7 mouse cellular contexts compared by ENCODE assay signal in genomic region chr6:128438317-128438870, GRCm38 (mm10). TPM values are rescaled to one million over a fixed set of nuclear protein-coding genes. Genes with fewer than 3 reads are reported as not detected.
DNase-seq lines count a peak whose midpoint lies in the region; ATAC-seq and TF ChIP-seq lines count a peak whose summit lies in the region.

Fkbp4 (minus strand) TSS chr6:128438677.

- peak; percentile 81 for ATAC-seq in granulocyte monocyte progenitor cell, adult 5-6 weeks (replicated peaks; ENCODE audit: poor library complexity, severe bottlenecking)
- peak; percentile 88 for ATAC-seq in limb, embryonic 12.5 days (ENCODE audit: insufficient number of reproducible peaks, insufficient read depth, low FRiP score, low TSS enrichment, low read depth)
- peak; percentile 94 for ATAC-seq in midbrain, embryonic 15.5 days (replicated peaks)

- peak; percentile 97 for DNase-seq in adrenal gland, postnatal 14 days
- peak; percentile 95 for DNase-seq in embryonic facial prominence, embryonic 10.5 days (ENCODE audit: low spot score)
- peak; percentile 92 for DNase-seq in kidney, adult 11 months
- peak; percentile 81 to 95 for DNase-seq in spleen, adult 2 months (ENCODE audit: low read depth in 1 of 2, low spot score in 2 of 2)

- H3K36me3 ChIP-seq in embryonic facial prominence, embryonic 10.5 days (replicated peaks): peaks cover 34% of the 10 kb centered on the region
- peaks cover 33% of the 10 kb centered on the region for H3K36me3 ChIP-seq in limb, embryonic 12.5 days
- H3K36me3 ChIP-seq in midbrain, embryonic 15.5 days (replicated peaks): peaks cover 25% of the 10 kb centered on the region
- H3K36me3 ChIP-seq in spleen, adult 2 months (ENCODE audit: control insufficient read depth, insufficient read depth, low read length): peaks cover 15% of the 10 kb centered on the region

- H3K27ac ChIP-seq in embryonic facial prominence, embryonic 10.5 days (replicated peaks): peak within 1 kb of the TSS; percentile 99
- H3K27ac ChIP-seq in limb, embryonic 12.5 days: peak within 1 kb of the TSS; percentile 96
- H3K27ac ChIP-seq in midbrain, embryonic 15.5 days: peak within 1 kb of the TSS; percentile 95
- H3K27ac ChIP-seq in spleen, adult 2 months (ENCODE audit: insufficient read depth, low read length): peak within 1 kb of the TSS; percentile 81

- under 1% methylated on average over 67 of the region's 67 CpGs for WGBS in embryonic facial prominence, embryonic 10.5 days
- under 1% methylated on average over 67 of the region's 67 CpGs for WGBS in limb, embryonic 12.5 days
- under 1% methylated on average over 63 of the region's 67 CpGs for WGBS in midbrain, embryonic 15.5 days
- under 1% methylated on average over 67 of the region's 67 CpGs for WGBS in spleen, adult 2 months

- H3K9ac ChIP-seq in limb, embryonic 12.5 days (replicated peaks): peak within 1 kb of the TSS; percentile 98
- H3K9ac ChIP-seq in midbrain, embryonic 15.5 days: peak within 1 kb of the TSS; percentile 91

- H3K4me2 ChIP-seq in limb, embryonic 12.5 days: peak within 1 kb of the TSS; percentile 71
- H3K4me2 ChIP-seq in midbrain, embryonic 15.5 days: peak within 1 kb of the TSS; percentile 66

- H3K27me3 ChIP-seq in embryonic facial prominence, embryonic 10.5 days (replicated peaks; ENCODE audit: low read depth, poor library complexity, severe bottlenecking): 0 out of 2 replicates have a peak, but pooled peaks cover 6% of the 10 kb centered on the region
- no peaks in the 10 kb centered on the region for H3K27me3 ChIP-seq in limb, embryonic 12.5 days
- no peaks in the 10 kb centered on the region for H3K27me3 ChIP-seq in midbrain, embryonic 15.5 days (replicated peaks)
- H3K27me3 ChIP-seq in spleen, adult 2 months (ENCODE audit: control insufficient read depth, insufficient read depth, low read length): no peaks in the 10 kb centered on the region

- H3K9me3 ChIP-seq in embryonic facial prominence, embryonic 10.5 days: no peaks in the 10 kb centered on the region
- H3K9me3 ChIP-seq in limb, embryonic 12.5 days: no peaks in the 10 kb centered on the region
- H3K9me3 ChIP-seq in midbrain, embryonic 15.5 days: no peaks in the 10 kb centered on the region

- peaks cover 23% of the 10 kb centered on the region for H3K4me1 ChIP-seq in embryonic facial prominence, embryonic 10.5 days
- peaks cover 20% of the 10 kb centered on the region for H3K4me1 ChIP-seq in limb, embryonic 12.5 days (replicated peaks)
- peaks cover 16% of the 10 kb centered on the region for H3K4me1 ChIP-seq in midbrain, embryonic 15.5 days
- 0 out of 2 replicates have a peak, but pooled peaks cover 3% of the 10 kb centered on the region for H3K4me1 ChIP-seq in spleen, adult 2 months (ENCODE audit: control insufficient read depth, insufficient read depth, insufficient read length)

- peak within 1 kb of the TSS; percentile 100 for H3K4me3 ChIP-seq in embryonic facial prominence, embryonic 10.5 days
- H3K4me3 ChIP-seq in limb, embryonic 12.5 days (replicated peaks): peak within 1 kb of the TSS; percentile 97
- peak within 1 kb of the TSS; percentile 100 for H3K4me3 ChIP-seq in midbrain, embryonic 15.5 days
- H3K4me3 ChIP-seq in spleen, adult 2 months (ENCODE audit: extremely low read depth, insufficient read depth, insufficient read length): peak within 1 kb of the TSS; percentile 97

- TF ChIP-seq CTCF in spleen, adult 2 months (IDR thresholded peaks at IDR 0.05; ENCODE audit: extremely low read depth, insufficient read depth, insufficient read length, insufficient replicate concordance): no peak

- peak; percentile 72 for TF ChIP-seq POLR2A in spleen, adult 2 months (IDR thresholded peaks at IDR 0.05; ENCODE audit: low read depth, low read length)

RNA-seq across cellular contexts. Expression of gene Fkbp4, which starts in this region (rescaled TPM):
- 198 and 230 TPM in 2 replicates for total RNA-seq in adrenal gland, postnatal 14 days (2021)
- 813 and 858 TPM in 2 replicates for polyA plus RNA-seq in embryonic facial prominence, embryonic 10.5 days (2016; fragmentation: Nextera tagmentation; extraction: Ambion mirVana)
- 216 and 249 TPM in 2 replicates for total RNA-seq in granulocyte monocyte progenitor cell, adult 5-6 weeks (2014; fragmentation: Nextera tagmentation)
- total RNA-seq in granulocyte monocyte progenitor cell, adult 5-6 weeks (2017): 331 and 365 TPM in 2 replicates
- polyA plus RNA-seq in limb, embryonic 12.5 days (2016; fragmentation: Nextera tagmentation; extraction: Ambion mirVana): 548 and 573 TPM in 2 replicates
- polyA plus RNA-seq in midbrain, embryonic 15.5 days (2015; fragmentation: Nextera tagmentation; extraction: Ambion mirVana): 375 and 389 TPM in 2 replicates
- polyA plus RNA-seq in spleen, adult 2 months (2012; rRNA removed): 46.3 and 60.3 TPM in 2 replicates

Comparison
In these comparisons a context has a peak if more than half of its experiments do, and no peak if none do; other contexts are left out.
1. Peak in every context shown above with its lines: DNase-seq, ATAC-seq, H3K4me3 ChIP-seq and H3K27ac ChIP-seq.